Mouse (Mus musculus): ENCODE results near the gene Slc20a1. TPM values are rescaled to one million over a fixed set of nuclear protein-coding genes. Genes with fewer than 3 reads are reported as not detected.

The Slc20a1 gene
- polyA plus RNA-seq, 2 experiments, result 42.7 to 50.7 TPM

- WGBS (ENCODE audit: insufficient replicate concordance), result 60% methylated on average over 5 of the region's 5 CpGs
- ATAC-seq (ENCODE audit: insufficient read depth) (no peak; the same call in 1 of the 2 replicates), DNase-seq (ENCODE audit: low read depth in 3 of 3, low spot score in 3 of 3) (no peak)
- H3K9me3 ChIP-seq (ENCODE audit: control insufficient read depth, low read length), result no peaks in the 10 kb centered on the region
- no peak overlapping the region for H3K4me3 ChIP-seq (ENCODE audit: insufficient read depth in 1 of 2, low read depth in 2 of 2, low read length in 2 of 2)
- no peak overlapping the region for H3K27ac ChIP-seq
- H3K27me3 ChIP-seq (ENCODE audit: control insufficient read depth, insufficient read depth, low read length), result no peaks in the 10 kb centered on the region
- H3K4me1 ChIP-seq (replicated peaks; ENCODE audit: control insufficient read depth in 2 of 2, insufficient read depth in 2 of 2, low read length in 1 of 2), result peaks cover 0 to 14% of the 10 kb centered on the region in 2 experiments; a peak in 2 of 4 replicates
- no peak overlapping the region for H3K4me2 ChIP-seq (ENCODE audit: low read depth)
- no peaks in the 10 kb centered on the region for H3K36me3 ChIP-seq (replicated peaks; ENCODE audit: control insufficient read depth, insufficient read depth, low read depth)
- no peak overlapping the region for H3K9ac ChIP-seq (replicated peaks)
- TF ChIP-seq EP300 (IDR thresholded peaks at IDR 0.05; ENCODE audit: low read depth) (no peak), CTCF (IDR thresholded peaks at IDR 0.05; ENCODE audit: low read depth) (no peak)
Observed at GRCm38 (mm10) chr2:129186291-129186919, 12.2 kb upstream of the Slc20a1 start.

GRCm38 (mm10) chr2:129192392-129193150 lies 6.0 kb upstream of the Slc20a1 start:
- H3K9me3 ChIP-seq (ENCODE audit: control insufficient read depth, low read length), result no peaks in the 10 kb centered on the region
- ATAC-seq (ENCODE audit: insufficient read depth) (no peak), DNase-seq (ENCODE audit: low read depth in 3 of 3, low spot score in 3 of 3) (no peak)
- no peak for TF ChIP-seq EP300 (IDR thresholded peaks at IDR 0.05; ENCODE audit: low read depth)
- no peak for TF ChIP-seq CTCF (IDR thresholded peaks at IDR 0.05; ENCODE audit: low read depth)
- H3K9ac ChIP-seq (replicated peaks), result no peak overlapping the region
- H3K4me3 ChIP-seq (ENCODE audit: insufficient read depth in 1 of 2, low read depth in 2 of 2, low read length in 2 of 2), result no peak overlapping the region
- no peak overlapping the region for H3K4me2 ChIP-seq (ENCODE audit: low read depth)
- no peaks in the 10 kb centered on the region for H3K27me3 ChIP-seq (ENCODE audit: control insufficient read depth, insufficient read depth, low read length)
- H3K36me3 ChIP-seq (replicated peaks; ENCODE audit: control insufficient read depth, insufficient read depth, low read depth), result no peaks in the 10 kb centered on the region
- 66% methylated on average over 7 of the region's 7 CpGs for WGBS (ENCODE audit: insufficient replicate concordance)
- no peak overlapping the region for H3K27ac ChIP-seq
- peaks cover 15% of the 10 kb centered on the region in 2 experiments for H3K4me1 ChIP-seq (replicated peaks; ENCODE audit: control insufficient read depth in 2 of 2, insufficient read depth in 2 of 2, low read length in 1 of 2)

GRCm38 (mm10) chr2:129196317-129196716 lies 2.2 kb upstream of the Slc20a1 start:
- H3K4me2 ChIP-seq (ENCODE audit: low read depth), result peak overlapping the region; percentile 4; the same call in 1 of the 2 replicates
- WGBS (ENCODE audit: insufficient replicate concordance), result 85% methylated on average over 2 of the region's 2 CpGs
- no peaks in the 10 kb centered on the region for H3K9me3 ChIP-seq (ENCODE audit: control insufficient read depth, low read length)
- ATAC-seq (ENCODE audit: insufficient read depth) (no peak), DNase-seq (ENCODE audit: low read depth in 3 of 3, low spot score in 3 of 3) (no peak)
- no peak overlapping the region for H3K9ac ChIP-seq (replicated peaks)
- H3K27ac ChIP-seq, result no peak overlapping the region
- no peak for TF ChIP-seq EP300 (IDR thresholded peaks at IDR 0.05; ENCODE audit: low read depth)
- TF ChIP-seq CTCF (IDR thresholded peaks at IDR 0.05; ENCODE audit: low read depth), result no peak
- peaks cover 23 to 26% of the 10 kb centered on the region in 2 experiments for H3K4me1 ChIP-seq (replicated peaks; ENCODE audit: control insufficient read depth in 2 of 2, insufficient read depth in 2 of 2, low read length in 1 of 2)
- no peaks in the 10 kb centered on the region for H3K27me3 ChIP-seq (ENCODE audit: control insufficient read depth, insufficient read depth, low read length)
- no peak overlapping the region for H3K4me3 ChIP-seq (ENCODE audit: insufficient read depth in 1 of 2, low read depth in 2 of 2, low read length in 2 of 2)
- peaks cover 20% of the 10 kb centered on the region for H3K36me3 ChIP-seq (replicated peaks; ENCODE audit: control insufficient read depth, insufficient read depth, low read depth)

- TF ChIP-seq EP300 (IDR thresholded peaks at IDR 0.05; ENCODE audit: low read depth) (no peak), CTCF (IDR thresholded peaks at IDR 0.05; ENCODE audit: low read depth) (no peak)
- peaks cover 27 to 31% of the 10 kb centered on the region in 2 experiments for H3K4me1 ChIP-seq (replicated peaks; ENCODE audit: control insufficient read depth in 2 of 2, insufficient read depth in 2 of 2, low read length in 1 of 2)
- H3K9ac ChIP-seq (replicated peaks), result peak overlapping the region; percentile 84
- peak overlapping the region in 1 of 2 experiments; percentile 80; a peak in 2 of 4 replicates for H3K4me3 ChIP-seq (ENCODE audit: insufficient read depth in 1 of 2, low read depth in 2 of 2, low read length in 2 of 2)
- no peaks in the 10 kb centered on the region for H3K27me3 ChIP-seq (ENCODE audit: control insufficient read depth, insufficient read depth, low read length)
- H3K27ac ChIP-seq, result no peak overlapping the region
- WGBS (ENCODE audit: insufficient replicate concordance), result 60% methylated on average over 5 of the region's 5 CpGs
- peak overlapping the region; percentile 95 for H3K4me2 ChIP-seq (ENCODE audit: low read depth)
- DNase-seq (ENCODE audit: low read depth in 3 of 3, low spot score in 3 of 3) (no peak), ATAC-seq (ENCODE audit: insufficient read depth) (no peak)
- no peaks in the 10 kb centered on the region for H3K9me3 ChIP-seq (ENCODE audit: control insufficient read depth, low read length)
- H3K36me3 ChIP-seq (replicated peaks; ENCODE audit: control insufficient read depth, insufficient read depth, low read depth), result peaks cover 29% of the 10 kb centered on the region
Observed at GRCm38 (mm10) chr2:129197197-129197596, 1.4 kb upstream of the Slc20a1 start.

- Histone ChIP-seq H3K27me3 (ENCODE audit: control insufficient read depth, insufficient read depth, low read length) (no peaks in the 10 kb centered on the region), H3K27ac (peak overlapping the region; percentile 63), H3K9me3 (ENCODE audit: control insufficient read depth, low read length) (no peaks in the 10 kb centered on the region), H3K36me3 (replicated peaks; ENCODE audit: control insufficient read depth, insufficient read depth, low read depth) (peaks cover 37% of the 10 kb centered on the region), H3K4me1 (replicated peaks; ENCODE audit: control insufficient read depth in 2 of 2, insufficient read depth in 2 of 2, low read length in 1 of 2) (peaks cover 27 to 31% of the 10 kb centered on the region in 2 experiments), H3K4me3 (ENCODE audit: insufficient read depth in 1 of 2, low read depth in 2 of 2, low read length in 2 of 2) (peak overlapping the region; percentile 68 to 80), H3K4me2 (ENCODE audit: low read depth) (peak overlapping the region; percentile 95), H3K9ac (replicated peaks) (peak overlapping the region; percentile 84)
- under 1% methylated on average over 32 of the region's 32 CpGs for WGBS (ENCODE audit: insufficient replicate concordance)
- peak in 1 of 3 experiments; percentile 34 for DNase-seq (ENCODE audit: low read depth in 3 of 3, low spot score in 3 of 3)
- no peak for ATAC-seq (ENCODE audit: insufficient read depth)
- TF ChIP-seq CTCF (IDR thresholded peaks at IDR 0.05; ENCODE audit: low read depth) (no peak), EP300 (IDR thresholded peaks at IDR 0.05; ENCODE audit: low read depth) (0 out of 2 replicates have a peak, but pooled peaks have one; percentile 8)
Observed at GRCm38 (mm10) chr2:129197843-129198435, 625 bp upstream of the Slc20a1 start.
